Mouse (Mus musculus): ENCODE data around the gene Nlrp1a.
A peak's percentile ranks its signal among the peaks of the same experiment; 100 is the strongest.

Nlrp1a gene

DNA sequence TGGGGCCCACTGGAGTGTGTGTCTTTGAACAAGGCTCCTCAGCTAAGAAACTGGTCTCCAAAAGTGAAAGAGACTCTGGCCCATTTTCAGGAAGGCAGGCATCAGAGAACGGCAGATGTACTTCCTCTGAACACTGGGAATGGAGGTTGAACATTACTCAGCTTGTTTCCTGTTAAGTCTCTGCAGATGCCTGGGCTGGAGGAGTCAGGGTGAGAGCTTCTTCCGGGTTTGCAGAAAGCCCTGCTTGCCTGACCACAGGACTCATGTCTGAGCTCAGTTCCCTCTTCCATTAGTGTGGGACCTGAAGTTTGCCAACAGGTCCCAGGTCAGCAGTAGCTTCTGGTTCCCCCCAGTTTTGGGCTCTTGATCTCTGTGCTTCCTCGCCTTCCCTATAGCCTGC is at the start of gene Nlrp1a:
Gene Nlrp1a (minus strand): TSS at position 44 of the 400 bp plus-strand sequence.
- no peak for DNase-seq (ENCODE audit: low read depth, low spot score)

DNA sequence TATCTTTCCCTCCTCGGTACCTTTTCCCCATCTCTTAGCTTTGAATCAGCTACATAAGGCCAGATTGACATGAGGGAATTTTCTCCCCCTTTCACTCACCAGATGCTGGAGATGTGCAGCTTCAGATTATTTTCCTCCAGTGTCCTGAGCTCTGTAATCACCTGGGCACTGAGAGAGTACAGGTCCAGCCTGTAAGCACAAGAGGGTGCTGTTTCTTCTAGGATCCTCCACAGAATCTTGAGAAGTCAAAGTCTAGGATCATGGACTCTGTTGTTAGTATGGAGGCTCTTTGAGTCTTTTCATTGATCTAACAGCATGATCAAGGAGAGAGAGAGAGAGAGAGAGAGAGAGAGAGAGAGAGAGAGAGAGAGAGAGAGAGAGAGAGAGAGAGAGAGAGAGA is 25.1 kb upstream of the Nlrp1a start:
- DNase-seq (ENCODE audit: low read depth, low spot score): no peak

DNA sequence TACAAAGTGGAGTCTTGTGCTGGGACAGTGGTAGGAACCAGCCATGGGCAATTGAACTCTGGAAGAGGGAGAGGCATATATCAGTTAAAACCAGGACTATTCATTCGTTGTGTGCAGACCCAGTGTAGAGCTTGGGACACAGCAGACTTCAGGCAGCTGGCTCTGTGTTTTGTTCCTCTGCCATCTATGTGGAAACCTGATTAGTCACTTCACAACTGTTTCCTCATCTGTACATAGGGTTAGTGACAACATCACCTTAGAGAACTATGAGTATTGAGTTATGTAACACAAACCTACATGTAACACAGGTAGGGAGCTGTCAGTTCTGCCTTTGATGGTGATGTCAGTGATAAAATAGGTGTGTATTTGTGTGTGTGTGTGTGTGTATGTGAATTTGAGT is 19.6 kb upstream of the Nlrp1a start:
- DNase-seq (ENCODE audit: low read depth, low spot score): no peak

DNA sequence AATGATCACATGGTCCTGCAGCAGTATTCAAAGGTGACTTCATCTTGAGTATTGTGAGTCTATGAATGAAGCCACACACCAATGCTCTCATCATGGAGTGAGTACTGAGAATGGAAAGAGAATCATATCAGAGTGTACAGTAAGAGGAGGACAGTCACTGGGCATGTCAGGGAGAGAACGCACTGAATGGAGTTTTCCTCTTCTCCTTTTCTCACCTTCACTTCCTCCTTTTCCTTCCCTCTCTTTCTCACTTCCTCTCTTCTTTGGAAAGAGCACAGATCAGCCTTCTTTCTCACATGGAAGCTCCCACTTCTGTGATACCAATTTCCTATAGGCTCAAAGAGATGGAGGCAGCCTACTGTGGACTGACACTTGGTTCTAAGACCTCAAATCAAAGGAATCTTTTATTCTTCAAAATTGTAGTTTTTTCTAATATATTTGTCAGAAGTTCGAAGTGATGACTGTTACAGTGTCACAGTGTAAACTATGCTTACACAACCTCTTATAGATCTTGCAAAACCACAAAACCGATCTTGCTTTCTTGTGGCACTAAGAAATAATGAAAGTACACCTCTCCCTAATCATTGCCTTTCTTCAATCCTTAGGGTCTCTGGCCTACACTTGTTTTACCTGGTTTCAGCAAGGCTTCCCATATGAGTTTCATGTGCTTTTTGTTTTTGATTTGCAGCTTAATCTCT is 15.1 kb upstream of the Nlrp1a start:
- no peak for DNase-seq (ENCODE audit: low read depth, low spot score)

DNA sequence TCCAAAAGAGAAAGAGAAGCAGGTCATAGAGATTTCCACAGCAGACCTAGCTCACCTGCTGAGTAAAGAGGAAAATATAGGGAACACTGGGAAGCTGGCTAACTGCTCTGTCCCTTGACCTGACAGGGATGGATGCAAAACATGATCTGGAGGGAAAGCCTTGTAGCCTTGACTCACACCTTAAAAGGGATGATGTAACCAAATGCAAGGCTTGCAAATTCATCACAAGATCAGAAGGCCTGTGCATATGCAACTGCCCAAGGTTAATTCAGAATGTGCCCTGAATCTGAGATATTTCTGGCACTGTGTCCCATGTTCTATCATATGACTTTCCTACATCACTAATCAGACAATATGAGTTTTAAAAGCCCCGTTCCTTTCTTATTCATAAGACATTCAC is 10.8 kb upstream of the Nlrp1a start:
- no peak for DNase-seq (ENCODE audit: low read depth, low spot score)

DNA sequence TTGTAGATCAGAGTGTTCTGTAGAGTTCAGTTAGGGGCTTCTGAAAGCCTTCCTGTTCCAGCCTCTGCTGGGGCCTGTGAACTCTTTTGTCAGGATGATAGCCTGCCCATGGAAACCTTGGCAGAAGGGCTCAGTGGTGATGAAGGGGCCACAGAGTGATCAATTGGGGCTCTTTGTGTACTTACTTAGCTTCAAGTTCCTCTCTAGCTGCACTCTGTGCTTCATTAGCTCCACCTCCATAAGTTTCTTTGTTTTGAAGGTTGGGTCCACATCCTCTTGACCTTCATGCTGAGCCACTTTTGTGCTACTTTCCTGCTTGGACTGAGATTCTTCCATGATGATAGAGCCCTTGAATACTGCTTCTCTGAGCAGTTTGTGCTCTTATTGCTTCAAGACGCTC is 2.5 kb downstream of the Nlrp1a start:
- DNase-seq (ENCODE audit: low read depth, low spot score): no peak

DNA sequence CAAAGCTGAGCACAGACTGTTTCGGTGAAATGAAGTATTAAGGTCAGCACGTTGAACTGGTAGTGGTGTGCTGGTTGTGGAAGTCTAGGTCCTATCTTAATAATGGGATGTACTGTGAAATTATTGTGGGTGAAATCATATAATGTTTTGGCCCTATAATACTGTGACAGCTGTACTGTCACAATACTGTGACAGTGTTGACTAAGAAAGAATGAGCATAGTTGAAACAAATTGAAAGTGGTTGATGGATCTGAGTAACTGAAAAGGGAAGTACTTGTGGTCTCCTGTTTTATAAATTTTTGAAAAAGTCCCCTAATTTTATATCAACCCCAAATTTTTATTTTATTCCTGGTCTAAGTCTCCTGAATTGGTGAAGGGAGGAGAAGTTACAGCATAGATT is 37.4 kb downstream of the Nlrp1a start:
- DNase-seq (ENCODE audit: low read depth, low spot score): no peak

DNA sequence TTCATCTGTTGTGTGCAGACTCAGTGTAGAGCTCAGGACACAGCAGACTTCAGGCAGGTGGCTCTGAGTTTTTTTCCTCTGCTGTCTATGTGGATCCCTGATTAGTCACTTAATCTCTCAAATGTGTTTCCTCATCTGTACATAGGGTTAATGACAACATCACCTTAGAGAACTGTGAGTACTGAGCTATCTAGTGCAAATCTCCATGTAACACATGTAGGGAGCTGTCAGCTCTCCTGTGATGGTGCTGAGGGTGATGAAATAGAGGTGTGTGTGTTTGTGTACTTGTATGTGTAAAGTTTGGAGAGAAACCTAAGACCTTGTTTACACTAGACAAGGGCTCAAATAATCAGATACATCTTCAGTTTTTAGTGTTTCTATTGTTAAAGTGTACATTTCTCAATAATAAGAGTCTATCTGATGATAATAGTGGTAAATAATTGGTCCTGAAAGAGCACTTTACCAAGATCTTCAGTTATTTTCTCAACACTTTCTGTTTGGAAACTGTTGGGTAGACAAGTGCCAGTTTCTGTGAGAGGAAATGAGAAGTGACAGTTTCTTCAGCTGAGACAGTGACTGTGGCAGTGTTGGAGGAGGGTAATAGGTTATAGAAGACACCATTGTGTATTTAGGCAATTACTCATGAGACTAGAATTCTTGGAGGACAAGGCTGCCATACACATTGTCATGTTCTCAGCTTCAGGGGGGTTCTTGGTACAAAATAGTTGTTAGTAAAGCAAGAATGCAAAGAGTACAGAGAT is 38.1 kb downstream of the Nlrp1a start:
- no peak for DNase-seq (ENCODE audit: low read depth, low spot score)

DNA sequence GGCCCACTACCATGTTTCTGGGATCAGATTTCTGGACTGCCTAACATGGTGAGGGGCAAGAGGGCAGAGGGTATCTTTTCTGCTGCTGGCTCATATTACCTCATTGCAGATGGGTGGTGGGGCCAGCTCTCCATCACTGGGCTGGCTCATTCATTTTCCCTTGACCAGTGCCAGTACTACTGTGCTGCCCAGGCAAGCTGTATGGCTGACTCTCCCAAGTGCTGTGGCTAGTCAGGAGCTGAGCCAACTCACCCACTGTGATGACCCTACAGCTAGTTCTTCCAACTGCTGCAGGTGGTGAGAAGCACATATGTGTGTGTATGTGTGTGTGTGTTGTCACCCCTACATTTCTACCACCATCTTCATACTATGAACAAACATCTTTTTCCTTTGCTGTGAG is 40.6 kb downstream of the Nlrp1a start:
- no peak for DNase-seq (ENCODE audit: low read depth, low spot score)

DNA sequence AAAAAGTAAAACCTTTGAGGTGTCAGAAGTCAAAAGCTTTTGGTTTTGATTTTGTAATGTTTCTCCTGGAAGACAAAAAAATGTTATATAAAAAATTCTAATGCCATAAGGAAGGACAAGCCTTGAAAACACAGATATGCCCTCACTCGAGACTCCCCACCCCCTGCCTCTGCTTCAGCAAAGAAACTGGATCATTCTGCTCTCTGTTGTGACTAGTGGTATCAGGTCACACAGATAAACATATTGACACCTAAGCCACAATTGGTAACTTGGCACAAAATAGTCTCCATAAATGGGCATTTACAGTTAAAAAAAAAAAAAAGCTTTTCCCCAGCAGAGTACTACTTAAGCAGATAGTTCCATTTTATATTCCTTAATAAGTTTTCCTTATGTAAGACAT is 68.2 kb downstream of the Nlrp1a start:
- no peak for DNase-seq (ENCODE audit: low read depth, low spot score)

DNA sequence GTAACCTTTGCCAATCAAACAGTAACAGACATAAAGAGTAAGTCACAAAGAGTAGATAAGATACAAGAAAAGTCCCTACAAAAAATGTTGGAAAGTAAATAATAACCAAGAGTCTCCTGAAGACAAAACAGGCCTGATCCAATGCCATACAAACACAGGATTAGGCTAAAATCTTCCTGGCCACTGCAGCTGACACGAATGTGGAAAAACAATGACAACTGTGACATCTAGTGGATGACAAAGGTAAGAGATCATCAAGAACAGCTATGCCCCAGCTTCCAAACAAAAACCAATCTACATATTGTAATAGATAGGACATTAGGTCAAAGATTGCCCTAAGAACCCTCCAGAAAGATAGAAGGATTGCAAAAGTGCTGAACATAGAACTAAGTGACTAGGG is 92.0 kb downstream of the Nlrp1a start:
- DNase-seq (ENCODE audit: low read depth, low spot score): peak; percentile 37
